Mouse (Mus musculus) heart, embryonic 12.5 days (tissue): ENCODE data around the gene Rbpj. TPM values are rescaled to one million over a fixed set of nuclear protein-coding genes. Genes with fewer than 3 reads are reported as not detected.

Experiments used
- ATAC-seq: fragments of 200-750 bp; cut with Nextera tagmentation; 2 replicates; pipeline ENCODE4 v1.8.0; 2017; ENCODE audit warnings: moderate TSS enrichment, moderate library complexity; ENCODE audit not compliant: insufficient number of reproducible peaks, low FRiP score
- H3K27ac ChIP-seq: fragments of 300-500 bp; sonication (generic); 2 replicates; pipeline ENCODE4 v1.5.1; 2016; ENCODE audit warnings: mild to moderate bottlenecking, moderate library complexity; ENCODE audit not compliant: poor library complexity, severe bottlenecking
- H3K27me3 ChIP-seq: fragments of 300-500 bp; sonication (generic); replicated peaks from 2 replicates; pipeline ENCODE4 v1.6.1; 2016; ENCODE audit warnings: mild to moderate bottlenecking, moderate library complexity
- H3K36me3 ChIP-seq: fragments of 300-500 bp; sonication (generic); 2 replicates; pipeline ENCODE4 v1.6.1; 2016; ENCODE audit warnings: mild to moderate bottlenecking, moderate library complexity
- H3K4me1 ChIP-seq: fragments of 300-500 bp; sonication (generic); replicated peaks from 2 replicates; pipeline ENCODE4 v1.6.1; 2016; ENCODE audit warnings: mild to moderate bottlenecking
- H3K4me2 ChIP-seq: fragments of 300-500 bp; sonication (generic); 2 replicates; pipeline ENCODE4 v1.6.1; 2016; ENCODE audit warnings: mild to moderate bottlenecking, moderate library complexity
- H3K4me3 ChIP-seq: fragments of 300-500 bp; sonication (generic); 2 replicates; pipeline ENCODE4 v1.5.1; 2016; ENCODE audit warnings: mild to moderate bottlenecking
- H3K9ac ChIP-seq: fragments of 300-500 bp; sonication (generic); 2 replicates; pipeline ENCODE4 v1.6.1; 2016; ENCODE audit warnings: mild to moderate bottlenecking, moderate library complexity
- H3K9me3 ChIP-seq: fragments of 300-500 bp; sonication (generic); replicated peaks from 2 replicates; pipeline ENCODE4 v1.6.1; 2016; ENCODE audit warnings: mild to moderate bottlenecking, moderate library complexity
- WGBS: fragments of 180-500 bp; shearing (Covaris S2); methylation state at CpG from one replicate; pipeline ENCODE4 v1.1.7; 2016; 5-methylcytosine and 5-hydroxymethylcytosine counted together
- polyA plus RNA-seq: library from polyadenylated mRNA; unstranded; fragments of >200 nt; fragmentation: Nextera tagmentation; extraction: Ambion mirVana; gene quantifications from 2 replicates; pipeline ENCODE4 v1.2.1, GENCODE M21; 2016

Gene Rbpj
- polyA plus RNA-seq, 1 experiment from 2014 or later, result 27.0 TPM

GRCm38 (mm10) chr5:53572496-53572895 lies 106.5 kb downstream of the Rbpj start:
- Histone ChIP-seq H3K27ac (no peak overlapping the region), H3K4me2 (no peak overlapping the region), H3K4me1 (no peaks in the 10 kb centered on the region), H3K9me3 (no peaks in the 10 kb centered on the region), H3K9ac (no peak overlapping the region), H3K27me3 (no peaks in the 10 kb centered on the region), H3K4me3 (no peak overlapping the region), H3K36me3 (no peaks in the 10 kb centered on the region)
- 80% methylated on average over 5 of the region's 5 CpGs for WGBS
- ATAC-seq, result no peak

GRCm38 (mm10) chr5:53574883-53575442 lies 109.0 kb downstream of the Rbpj start:
- WGBS, result 61% methylated on average over 3 of the region's 3 CpGs
- no peaks in the 10 kb centered on the region for H3K9me3 ChIP-seq
- no peaks in the 10 kb centered on the region for H3K4me1 ChIP-seq
- H3K36me3 ChIP-seq, result no peaks in the 10 kb centered on the region
- H3K27me3 ChIP-seq, result no peaks in the 10 kb centered on the region
- H3K9ac ChIP-seq, result no peak overlapping the region
- H3K4me3 ChIP-seq, result no peak overlapping the region
- no peak overlapping the region for H3K4me2 ChIP-seq
- H3K27ac ChIP-seq, result no peak overlapping the region
- ATAC-seq, result no peak

GRCm38 (mm10) chr5:53577272-53577889 lies 111.4 kb downstream of the Rbpj start:
- WGBS, result 73% methylated on average over 10 of the region's 10 CpGs
- H3K9ac ChIP-seq, result no peak overlapping the region
- ATAC-seq, result no peak

GRCm38 (mm10) chr5:53584069-53584767 lies 118.3 kb downstream of the Rbpj start:
- ATAC-seq, result no peak
- Histone ChIP-seq H3K4me3 (no peak overlapping the region), H3K4me2 (no peak overlapping the region), H3K9ac (no peak overlapping the region), H3K4me1 (0 out of 2 replicates have a peak, but pooled peaks cover 4% of the 10 kb centered on the region), H3K27ac (no peak overlapping the region), H3K27me3 (no peaks in the 10 kb centered on the region), H3K36me3 (no peaks in the 10 kb centered on the region), H3K9me3 (no peaks in the 10 kb centered on the region)
- WGBS, result 89% methylated on average over 9 of the region's 9 CpGs

More at GRCm38 (mm10) chr5:53577272-53577889, 111.4 kb downstream of the Rbpj start:
- H3K9me3 ChIP-seq, result no peaks in the 10 kb centered on the region
- no peak overlapping the region for H3K4me3 ChIP-seq
- H3K36me3 ChIP-seq, result no peaks in the 10 kb centered on the region
- no peaks in the 10 kb centered on the region for H3K27me3 ChIP-seq
- no peak overlapping the region for H3K27ac ChIP-seq
- no peaks in the 10 kb centered on the region for H3K4me1 ChIP-seq
- no peak overlapping the region for H3K4me2 ChIP-seq

- Histone ChIP-seq H3K4me2 (peak overlapping the region; percentile 98), H3K9me3 (no peaks in the 10 kb centered on the region), H3K36me3 (no peaks in the 10 kb centered on the region), H3K9ac (peak overlapping the region; percentile 87), H3K4me1 (peaks cover 11% of the 10 kb centered on the region), H3K27me3 (no peaks in the 10 kb centered on the region), H3K4me3 (peak overlapping the region; percentile 91), H3K27ac (peak overlapping the region; percentile 98)
- ATAC-seq, result peak; percentile 35; the same call in 1 of the 2 replicates
- WGBS, result 2% methylated on average over 34 of the region's 34 CpGs
Measured at GRCm38 (mm10) chr5:53588421-53589171, 122.6 kb downstream of the Rbpj start.

- H3K9ac ChIP-seq, result peak overlapping the region; percentile 97
- peak overlapping the region; percentile 98 for H3K27ac ChIP-seq
- peak overlapping the region; percentile 91 for H3K4me3 ChIP-seq
- H3K9me3 ChIP-seq, result no peaks in the 10 kb centered on the region
- peak; percentile 88 for ATAC-seq
- WGBS, result under 1% methylated on average over 71 of the region's 72 CpGs
- no peaks in the 10 kb centered on the region for H3K27me3 ChIP-seq
- no peaks in the 10 kb centered on the region for H3K36me3 ChIP-seq
- H3K4me1 ChIP-seq, result peaks cover 15% of the 10 kb centered on the region
- peak overlapping the region; percentile 98 for H3K4me2 ChIP-seq
Measured at GRCm38 (mm10) chr5:53589172-53589960, 123.4 kb downstream of the Rbpj start.

- Histone ChIP-seq H3K4me2 (peak overlapping the region; percentile 98), H3K4me1 (peaks cover 16% of the 10 kb centered on the region), H3K9me3 (no peaks in the 10 kb centered on the region), H3K9ac (peak overlapping the region; percentile 97), H3K27me3 (no peaks in the 10 kb centered on the region), H3K4me3 (peak overlapping the region; percentile 91), H3K36me3 (no peaks in the 10 kb centered on the region), H3K27ac (peak overlapping the region; percentile 98)
- WGBS, result 1% methylated on average over 59 of the region's 59 CpGs
- peak; percentile 89 for ATAC-seq
Measured at GRCm38 (mm10) chr5:53590179-53590765, 124.3 kb downstream of the Rbpj start.

GRCm38 (mm10) chr5:53590875-53591682 lies 125.1 kb downstream of the Rbpj start:
- 11% methylated on average over 66 of the region's 67 CpGs for WGBS
- ATAC-seq, result peak; percentile 1; the same call in 1 of the 2 replicates
- Histone ChIP-seq H3K4me3 (peak overlapping the region; percentile 91), H3K27ac (peak overlapping the region; percentile 98), H3K27me3 (no peaks in the 10 kb centered on the region), H3K9ac (peak overlapping the region; percentile 97), H3K4me2 (peak overlapping the region; percentile 98), H3K9me3 (no peaks in the 10 kb centered on the region), H3K4me1 (peaks cover 16% of the 10 kb centered on the region), H3K36me3 (no peaks in the 10 kb centered on the region)

GRCm38 (mm10) chr5:53591683-53592050 lies 125.7 kb downstream of the Rbpj start:
- H3K9ac ChIP-seq, result peak overlapping the region; percentile 97
- no peak for ATAC-seq
- no peaks in the 10 kb centered on the region for H3K9me3 ChIP-seq
- peak overlapping the region; percentile 98 for H3K27ac ChIP-seq
- H3K4me3 ChIP-seq, result peak overlapping the region; percentile 91
- H3K36me3 ChIP-seq, result no peaks in the 10 kb centered on the region
- H3K4me1 ChIP-seq, result peaks cover 16% of the 10 kb centered on the region
- H3K4me2 ChIP-seq, result peak overlapping the region; percentile 98
- 5% methylated on average over 8 of the region's 8 CpGs for WGBS
- H3K27me3 ChIP-seq, result no peaks in the 10 kb centered on the region
